Mouse (Mus musculus) G1E (cell line): ENCODE data around the gene Lpin2.

Experiments used
- CTCF ChIP-seq: IDR thresholded peaks from 2 replicates; pipeline ENCODE4 v1.5.1; 2012; ENCODE audit warnings: low read depth, low read length, inconsistent platforms, mixed read lengths
- GATA1 ChIP-seq: IDR thresholded peaks from 2 replicates; pipeline ENCODE4 v1.6.1; 2012; ENCODE audit warnings: borderline replicate concordance, low read length, inconsistent platforms, mixed read lengths
- GATA2 ChIP-seq: IDR thresholded peaks from 2 replicates; pipeline ENCODE4 v1.6.1; 2012; ENCODE audit warnings: low read depth, low read length, inconsistent platforms, borderline replicate concordance
- POLR2AphosphoS5 ChIP-seq: IDR thresholded peaks from 2 replicates; pipeline ENCODE4 v1.6.1; 2012; ENCODE audit warnings: low read depth, low read length, inconsistent platforms; ENCODE audit not compliant: insufficient replicate concordance
- TAL1 ChIP-seq: conservative IDR thresholded peaks from 2 replicates; pipeline ENCODE4 v1.6.1; 2012; ENCODE audit warnings: low read depth, low read length, inconsistent platforms, mixed read lengths

DNA sequence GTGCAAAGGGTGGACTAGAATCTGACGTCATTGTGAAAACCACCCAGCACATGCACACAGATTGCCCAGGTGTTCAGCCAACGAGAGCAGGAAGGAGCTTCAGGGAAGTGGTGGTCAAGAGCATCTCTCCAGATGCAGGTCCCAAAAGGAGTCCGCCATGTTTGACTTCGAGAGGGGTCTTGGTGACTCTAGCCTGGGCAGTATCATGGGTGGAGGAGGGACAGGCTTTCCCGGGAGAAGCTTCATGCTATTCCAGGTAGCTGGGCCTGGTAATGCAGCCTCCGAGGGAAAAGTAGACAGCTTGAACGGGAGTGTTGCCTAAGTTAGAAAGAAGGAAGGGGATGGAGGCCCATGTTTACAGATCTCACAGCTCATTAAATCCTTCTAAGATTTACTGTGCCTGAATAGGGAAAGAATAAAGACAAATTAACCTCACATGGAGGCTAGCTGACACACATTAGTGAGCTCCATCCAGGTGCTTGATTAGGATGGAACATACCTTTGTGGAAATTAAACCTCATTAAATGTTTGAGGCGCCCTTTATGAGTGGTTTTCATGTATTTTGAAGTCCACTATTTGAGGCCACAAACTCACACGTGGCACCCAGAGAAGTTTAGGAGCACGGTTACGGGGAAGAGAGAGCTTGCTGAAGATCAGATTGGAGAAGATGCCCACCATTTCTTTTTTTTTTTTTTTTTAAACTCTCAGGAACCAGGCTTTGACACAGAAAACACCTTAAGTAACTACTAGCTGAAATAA is 2.6 kb upstream of the Lpin2 start:
- no peak for TF ChIP-seq CTCF
- TF ChIP-seq GATA1 = no peak
- no peak for TF ChIP-seq POLR2AphosphoS5
- no peak for TF ChIP-seq GATA2
- TF ChIP-seq TAL1 = no peak
